Mouse (Mus musculus): ENCODE data around the gene Znrf3. TPM values are rescaled to one million over a fixed set of nuclear protein-coding genes. Genes with fewer than 3 reads are reported as not detected.

Gene Znrf3
- polyA plus RNA-seq, 1 experiment from 2014 or later, result 5.4 TPM

DNA sequence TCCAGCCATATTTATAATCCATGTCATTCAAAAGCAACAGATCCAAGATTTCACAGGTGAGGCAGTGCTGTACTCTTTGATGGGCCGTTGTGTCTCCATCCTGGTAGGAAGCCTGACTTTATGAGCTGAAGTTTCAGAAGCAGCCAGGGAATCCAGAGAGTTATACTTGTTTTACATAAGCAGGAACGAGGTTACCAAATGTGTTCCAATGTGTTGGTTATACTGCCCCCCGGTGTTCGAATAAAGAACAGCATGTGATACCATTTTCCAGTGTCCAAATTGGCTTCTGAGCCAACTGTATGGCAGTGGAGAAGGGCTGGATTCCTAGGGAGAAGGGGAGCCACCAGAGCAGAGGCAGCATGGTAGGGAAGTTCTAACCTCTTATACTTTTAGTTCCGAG lies 29.5 kb upstream of the Znrf3 start:
- Histone ChIP-seq H3K4me1 (no peaks in the 10 kb centered on the region), H3K27ac (no peak overlapping the region), H3K9ac (no peak overlapping the region), H3K36me3 (no peaks in the 10 kb centered on the region), H3K4me2 (no peak overlapping the region), H3K4me3 (no peak overlapping the region), H3K27me3 (replicated peaks) (no peaks in the 10 kb centered on the region), H3K9me3 (replicated peaks) (no peaks in the 10 kb centered on the region)
- no peak for ATAC-seq
- WGBS (ENCODE audit: insufficient replicate concordance), result 9% methylated on average over 5 of the region's 5 CpGs

DNA sequence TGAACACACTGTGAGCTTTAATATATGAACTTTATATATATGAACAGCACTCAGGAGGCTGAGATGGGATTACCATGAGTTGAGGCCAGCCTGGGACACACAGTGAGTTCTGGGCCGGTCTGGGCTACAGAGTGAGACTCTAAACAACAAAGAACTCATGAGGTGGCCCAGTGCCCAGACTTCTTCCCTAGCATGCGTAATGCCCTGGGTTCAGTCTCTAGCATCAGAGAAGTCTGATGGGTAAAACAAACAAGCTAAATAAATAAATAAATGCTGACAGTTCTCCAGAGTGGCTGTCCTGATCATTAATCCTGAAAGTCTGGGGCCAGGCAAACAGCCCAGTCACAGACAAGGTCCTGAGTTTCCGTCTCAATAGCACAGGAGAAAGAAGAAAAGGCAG lies 25.4 kb upstream of the Znrf3 start:
- H3K36me3 ChIP-seq, result no peaks in the 10 kb centered on the region
- H3K9me3 ChIP-seq (replicated peaks), result no peaks in the 10 kb centered on the region
- 0 out of 2 replicates have a peak, but pooled peaks cover 2% of the 10 kb centered on the region for H3K27me3 ChIP-seq (replicated peaks)
- no peak overlapping the region for H3K4me2 ChIP-seq
- 67% methylated on average over 3 of the region's 3 CpGs for WGBS (ENCODE audit: insufficient replicate concordance)
- no peak for ATAC-seq
- H3K9ac ChIP-seq, result no peak overlapping the region
- H3K4me1 ChIP-seq, result no peaks in the 10 kb centered on the region
- no peak overlapping the region for H3K4me3 ChIP-seq
- no peak overlapping the region for H3K27ac ChIP-seq

DNA sequence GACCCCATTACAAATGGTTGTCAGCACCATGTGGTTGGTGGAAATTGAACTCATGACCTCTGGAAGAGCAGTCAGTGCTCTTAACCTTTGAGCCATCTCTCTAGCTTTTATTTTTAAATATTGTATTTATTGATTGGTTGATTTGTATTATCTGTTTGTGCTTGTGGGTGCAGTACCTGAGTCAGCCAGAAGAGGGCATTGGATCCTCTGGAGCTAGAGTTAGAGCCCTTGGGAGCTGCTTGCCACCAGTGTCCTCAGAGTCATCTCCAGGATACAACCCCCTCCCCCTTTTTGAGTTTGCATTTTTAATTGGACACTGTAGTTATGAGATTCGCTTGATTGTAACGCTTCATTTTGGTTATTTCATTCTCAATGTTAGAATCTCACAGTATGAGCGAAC lies 24.4 kb upstream of the Znrf3 start:
- Histone ChIP-seq H3K27ac (no peak overlapping the region), H3K4me1 (no peaks in the 10 kb centered on the region), H3K36me3 (no peaks in the 10 kb centered on the region), H3K9ac (no peak overlapping the region), H3K27me3 (replicated peaks) (0 out of 2 replicates have a peak, but pooled peaks cover 2% of the 10 kb centered on the region), H3K4me2 (no peak overlapping the region), H3K9me3 (replicated peaks) (no peaks in the 10 kb centered on the region), H3K4me3 (no peak overlapping the region)
- 69% methylated on average over 3 of the region's 3 CpGs for WGBS (ENCODE audit: insufficient replicate concordance)
- no peak for ATAC-seq

DNA sequence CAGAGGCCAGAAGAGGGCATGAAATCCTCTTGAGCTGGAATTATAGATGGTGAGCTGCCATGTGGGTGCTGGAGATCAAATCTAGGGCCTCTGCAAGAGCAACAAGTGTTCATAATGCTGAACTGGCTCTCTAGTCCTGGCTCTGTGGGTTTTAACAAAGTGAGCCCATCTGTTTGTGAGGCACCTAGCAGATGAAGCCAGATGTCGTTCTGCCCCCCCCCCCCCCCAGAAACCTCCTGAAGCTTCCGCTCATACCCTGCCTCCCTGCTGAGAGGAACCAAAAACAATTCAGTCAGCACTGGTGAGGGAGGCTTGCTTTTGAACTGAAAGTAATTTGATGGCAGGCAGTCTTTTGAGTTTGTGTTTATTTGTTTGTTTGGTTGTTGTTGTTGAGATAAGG lies 23.8 kb upstream of the Znrf3 start:
- Histone ChIP-seq H3K4me3 (no peak overlapping the region), H3K9ac (no peak overlapping the region), H3K27ac (no peak overlapping the region), H3K4me2 (no peak overlapping the region), H3K36me3 (no peaks in the 10 kb centered on the region), H3K4me1 (no peaks in the 10 kb centered on the region), H3K27me3 (replicated peaks) (0 out of 2 replicates have a peak, but pooled peaks cover 2% of the 10 kb centered on the region), H3K9me3 (replicated peaks) (no peaks in the 10 kb centered on the region)
- ATAC-seq, result no peak
- 55% methylated on average over 2 of the region's 2 CpGs for WGBS (ENCODE audit: insufficient replicate concordance)

DNA sequence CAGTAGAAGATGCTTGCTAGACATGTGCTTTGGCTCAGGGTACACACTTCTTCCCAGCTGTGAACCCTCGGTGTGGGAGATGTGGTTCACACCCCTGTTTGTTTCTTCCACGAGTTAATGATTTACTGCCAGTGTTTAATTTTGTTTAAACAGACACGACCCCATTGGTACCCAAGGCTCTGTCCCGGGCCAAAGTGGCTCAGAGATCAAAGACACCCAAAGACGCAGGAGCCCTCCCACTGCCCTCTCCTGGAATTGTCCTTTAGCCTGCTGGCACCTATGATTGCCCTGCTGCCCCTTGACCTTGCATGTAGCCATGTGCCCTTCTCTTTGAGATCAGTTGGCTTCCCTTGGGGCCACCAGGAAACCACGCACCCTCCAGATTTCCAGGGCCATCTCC lies 7.3 kb upstream of the Znrf3 start:
- ATAC-seq, result peak; percentile 46
- H3K4me2 ChIP-seq, result no peak overlapping the region
- H3K4me3 ChIP-seq, result no peak overlapping the region
- no peak overlapping the region for H3K9ac ChIP-seq
- no peak overlapping the region for H3K27ac ChIP-seq
- H3K36me3 ChIP-seq, result no peaks in the 10 kb centered on the region
- 52% methylated on average over 6 of the region's 6 CpGs for WGBS (ENCODE audit: insufficient replicate concordance)
- no peaks in the 10 kb centered on the region for H3K9me3 ChIP-seq (replicated peaks)
- H3K4me1 ChIP-seq, result no peaks in the 10 kb centered on the region
- peaks cover 12% of the 10 kb centered on the region for H3K27me3 ChIP-seq (replicated peaks)

DNA sequence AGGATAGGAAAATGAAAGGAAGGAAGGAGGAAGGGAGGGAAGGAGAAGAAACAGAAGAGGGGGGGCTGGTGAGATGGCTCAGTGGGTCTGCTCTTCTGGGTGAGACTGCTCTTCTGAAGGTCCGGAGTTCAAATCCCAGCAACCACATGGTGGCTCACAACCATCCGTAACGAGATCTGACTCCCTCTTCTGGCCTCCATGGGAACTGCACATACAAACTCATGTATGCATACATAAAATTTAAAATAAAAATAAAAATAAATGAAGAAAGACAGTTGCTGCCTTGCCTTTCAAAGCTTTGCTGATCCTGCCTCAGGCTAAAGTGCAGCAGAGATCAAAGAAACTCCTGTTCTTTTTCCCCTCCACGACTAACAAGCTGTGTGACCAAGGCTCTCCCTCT lies 6.7 kb upstream of the Znrf3 start:
- Histone ChIP-seq H3K27ac (no peak overlapping the region), H3K4me1 (no peaks in the 10 kb centered on the region), H3K36me3 (no peaks in the 10 kb centered on the region), H3K27me3 (replicated peaks) (peaks cover 13% of the 10 kb centered on the region), H3K9me3 (replicated peaks) (no peaks in the 10 kb centered on the region), H3K9ac (no peak overlapping the region), H3K4me2 (no peak overlapping the region), H3K4me3 (no peak overlapping the region)
- ATAC-seq, result no peak
- 53% methylated on average over 4 of the region's 4 CpGs for WGBS (ENCODE audit: insufficient replicate concordance)

DNA sequence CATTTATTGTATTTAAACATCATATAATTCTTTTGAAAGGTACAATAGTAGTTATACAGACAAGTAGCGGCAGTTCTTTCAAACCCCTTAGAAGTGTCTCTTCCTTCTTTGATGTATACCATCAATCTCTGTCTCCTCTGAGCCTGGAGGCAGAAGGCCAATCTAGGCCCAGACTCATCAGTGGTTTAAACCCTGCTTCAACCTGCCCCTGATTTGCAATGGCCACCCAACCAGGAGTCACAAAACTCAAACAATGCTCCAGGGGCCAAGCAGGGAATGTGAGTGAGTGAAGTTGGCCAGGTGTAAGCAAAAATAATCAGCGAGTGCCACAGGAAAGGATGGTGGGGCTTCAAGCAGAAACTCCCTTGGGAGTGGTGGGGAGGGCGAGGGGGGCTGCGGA lies 6.1 kb upstream of the Znrf3 start:
- H3K4me1 ChIP-seq, result peaks cover 3% of the 10 kb centered on the region; the same call in 1 of the 2 replicates
- no peak overlapping the region for H3K27ac ChIP-seq
- no peak for ATAC-seq
- H3K9ac ChIP-seq, result no peak overlapping the region
- 72% methylated on average over 4 of the region's 4 CpGs for WGBS (ENCODE audit: insufficient replicate concordance)
- H3K4me2 ChIP-seq, result no peak overlapping the region
- H3K9me3 ChIP-seq (replicated peaks), result no peaks in the 10 kb centered on the region
- no peak overlapping the region for H3K4me3 ChIP-seq
- H3K36me3 ChIP-seq, result no peaks in the 10 kb centered on the region
- peaks cover 16% of the 10 kb centered on the region for H3K27me3 ChIP-seq (replicated peaks)

DNA sequence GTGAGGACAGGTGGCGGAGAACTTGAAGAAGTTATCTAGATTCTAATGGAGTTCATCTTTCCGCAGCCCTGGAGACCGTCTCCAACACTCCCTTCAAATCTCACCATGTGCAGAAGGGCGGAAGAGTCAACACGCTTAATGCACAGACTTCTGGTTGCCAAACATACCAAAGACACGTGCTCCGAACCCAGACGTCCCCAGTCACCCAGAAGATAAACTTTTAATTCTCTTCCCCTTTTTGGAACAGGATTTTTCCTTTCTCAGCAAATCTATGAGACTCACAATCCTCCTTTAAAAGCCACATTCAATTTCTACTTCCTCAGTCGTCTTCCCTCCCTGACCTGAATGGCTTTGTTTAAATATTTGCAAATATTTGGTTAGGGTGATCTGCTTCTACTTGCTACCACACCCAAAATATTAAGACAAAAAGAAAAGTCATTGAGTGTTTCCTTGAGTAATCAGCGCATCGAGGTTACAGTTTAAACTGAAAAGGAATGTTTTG lies 856 bp upstream of the Znrf3 start:
- 19% methylated on average over 11 of the region's 11 CpGs for WGBS (ENCODE audit: insufficient replicate concordance)
- no peak overlapping the region for H3K27ac ChIP-seq

DNA sequence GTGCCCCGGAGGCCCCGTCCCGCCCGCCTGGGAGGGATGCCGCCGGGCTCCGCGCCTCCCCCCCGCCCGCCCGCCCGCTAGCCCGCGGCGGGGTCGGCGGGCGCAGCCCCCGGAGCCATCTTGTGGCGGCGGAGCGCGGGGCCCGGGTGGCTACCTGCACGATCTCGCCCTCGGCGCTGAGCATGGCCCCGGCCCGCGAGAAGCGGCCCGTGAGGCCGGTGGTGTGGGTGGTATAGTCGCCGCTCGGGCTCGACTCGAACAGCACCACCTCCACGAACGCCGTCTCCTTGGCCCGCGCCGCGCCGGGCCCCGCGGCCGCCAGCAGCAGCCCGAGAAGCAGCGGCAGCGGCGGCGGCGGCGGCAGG lies 431 bp downstream of the Znrf3 start:
- H3K36me3 ChIP-seq, result no peaks in the 10 kb centered on the region
- peak; percentile 9; the same call in 1 of the 2 replicates for ATAC-seq
- H3K4me3 ChIP-seq, result peak overlapping the region; percentile 84
- H3K4me1 ChIP-seq, result peaks cover 46% of the 10 kb centered on the region
- peak overlapping the region; percentile 70 for H3K27ac ChIP-seq
- peaks cover 16% of the 10 kb centered on the region for H3K27me3 ChIP-seq (replicated peaks)
- WGBS (ENCODE audit: insufficient replicate concordance), result under 1% methylated on average over 38 of the region's 57 CpGs
- H3K9ac ChIP-seq, result peak overlapping the region; percentile 90
- no peaks in the 10 kb centered on the region for H3K9me3 ChIP-seq (replicated peaks)
- peak overlapping the region; percentile 100 for H3K4me2 ChIP-seq

More for the DNA sequence above, 856 bp upstream of the Znrf3 start:
- H3K9me3 ChIP-seq (replicated peaks), result no peaks in the 10 kb centered on the region
- peak overlapping the region; percentile 74 for H3K9ac ChIP-seq
- no peaks in the 10 kb centered on the region for H3K36me3 ChIP-seq
- peak overlapping the region; percentile 100 for H3K4me2 ChIP-seq
- H3K4me3 ChIP-seq, result peak overlapping the region; percentile 84
- H3K4me1 ChIP-seq, result peaks cover 46% of the 10 kb centered on the region
- peaks cover 16% of the 10 kb centered on the region for H3K27me3 ChIP-seq (replicated peaks)
- ATAC-seq, result peak; percentile 20

DNA sequence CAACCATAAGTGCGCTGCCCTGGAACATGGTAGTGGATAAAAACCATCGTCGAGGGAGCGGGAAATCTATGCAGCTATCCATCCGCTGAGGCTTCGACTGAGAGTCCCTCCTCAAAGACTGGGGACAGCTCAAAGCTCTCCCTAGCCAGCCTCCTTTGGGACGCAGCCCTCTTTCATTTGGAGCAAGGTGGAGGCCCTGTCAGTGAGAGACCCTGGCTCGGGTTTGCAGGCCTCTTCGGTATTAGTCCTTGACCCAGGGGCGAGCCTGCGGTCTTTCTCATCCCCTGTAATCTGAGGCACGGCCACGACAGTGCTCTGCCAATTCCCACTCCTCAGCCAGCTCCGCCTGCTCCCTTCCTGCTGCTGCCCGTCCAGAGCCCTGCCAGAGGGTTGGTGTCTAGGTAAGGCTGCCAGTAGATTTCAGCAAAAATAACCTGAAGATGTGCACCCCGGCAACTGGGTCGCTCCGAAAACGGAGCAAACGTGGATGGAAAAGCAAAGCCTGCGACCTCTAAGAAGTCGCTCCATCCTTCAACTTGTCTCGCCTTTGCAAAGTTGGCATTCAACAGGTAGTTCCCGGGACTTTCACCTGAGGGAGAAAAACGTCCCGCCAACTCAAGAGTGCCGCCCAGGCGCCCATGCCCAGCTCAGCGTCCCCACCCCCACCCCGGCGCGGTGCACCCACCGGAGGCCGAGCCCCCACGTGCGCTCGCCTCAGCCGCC lies 975 bp downstream of the Znrf3 start:
- 1% methylated on average over 35 of the region's 38 CpGs for WGBS (ENCODE audit: insufficient replicate concordance)
- Histone ChIP-seq H3K9me3 (replicated peaks) (no peaks in the 10 kb centered on the region), H3K4me2 (peak overlapping the region; percentile 100), H3K4me1 (peaks cover 46% of the 10 kb centered on the region), H3K36me3 (no peaks in the 10 kb centered on the region), H3K9ac (peak overlapping the region; percentile 90), H3K27me3 (replicated peaks) (peaks cover 13% of the 10 kb centered on the region), H3K27ac (peak overlapping the region; percentile 70), H3K4me3 (peak overlapping the region; percentile 84)
- ATAC-seq, result no peak

DNA sequence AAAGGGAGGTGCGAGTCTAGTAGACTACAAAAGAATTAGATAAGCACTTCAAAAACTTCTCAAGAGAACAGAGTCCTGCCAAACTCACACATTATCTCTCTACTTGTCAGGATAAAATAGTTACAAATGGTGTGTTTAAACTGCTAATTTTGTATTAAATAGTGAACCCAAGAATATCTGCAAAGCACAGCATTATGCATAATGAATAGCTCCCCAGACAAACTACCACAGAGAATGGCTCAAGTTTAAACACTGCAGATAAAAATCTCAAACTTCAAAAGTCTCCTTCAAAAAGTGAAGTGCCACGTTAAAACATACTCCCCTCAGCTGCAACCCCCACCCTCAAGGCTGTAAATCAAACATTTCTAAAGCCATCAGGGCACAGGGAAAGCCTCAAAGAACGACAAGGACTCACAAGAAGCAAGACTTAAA lies 2.0 kb downstream of the Znrf3 start:
- Histone ChIP-seq H3K4me3 (peak overlapping the region; percentile 84), H3K4me2 (peak overlapping the region; percentile 100), H3K4me1 (peaks cover 49% of the 10 kb centered on the region), H3K27ac (no peak overlapping the region), H3K36me3 (no peaks in the 10 kb centered on the region), H3K9me3 (replicated peaks) (no peaks in the 10 kb centered on the region), H3K9ac (no peak overlapping the region), H3K27me3 (replicated peaks) (peaks cover 4% of the 10 kb centered on the region; the same call in 1 of the 2 replicates)
- WGBS (ENCODE audit: insufficient replicate concordance), result 26% methylated on average over 3 of the region's 3 CpGs
- ATAC-seq, result no peak

DNA sequence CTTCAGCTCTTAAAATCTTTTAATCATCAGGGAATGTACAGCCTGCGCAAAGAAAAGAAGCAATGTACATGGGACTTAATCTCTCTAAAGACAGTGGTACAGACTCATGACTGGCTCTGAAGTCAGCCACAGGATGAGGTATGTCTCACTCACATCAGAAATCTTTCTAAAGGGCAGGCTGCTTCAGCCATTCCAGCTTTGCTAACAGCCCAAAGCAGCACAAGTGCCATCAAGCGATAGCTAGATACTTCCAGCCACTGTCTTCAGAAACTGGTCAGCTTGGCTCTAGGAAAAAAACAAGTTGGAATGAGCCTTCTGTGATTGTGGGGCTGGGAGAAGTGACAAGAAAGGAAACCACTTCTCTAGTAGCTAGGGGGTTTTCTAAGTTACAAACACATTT lies 7.0 kb downstream of the Znrf3 start:
- H3K9ac ChIP-seq, result no peak overlapping the region
- H3K4me1 ChIP-seq, result peaks cover 36% of the 10 kb centered on the region
- H3K27me3 ChIP-seq (replicated peaks), result no peaks in the 10 kb centered on the region
- no peak for ATAC-seq
- H3K27ac ChIP-seq, result no peak overlapping the region
- no peaks in the 10 kb centered on the region for H3K9me3 ChIP-seq (replicated peaks)
- 75% methylated on average over 2 of the region's 2 CpGs for WGBS (ENCODE audit: insufficient replicate concordance)
- H3K4me3 ChIP-seq, result no peak overlapping the region
- H3K36me3 ChIP-seq, result no peaks in the 10 kb centered on the region
- H3K4me2 ChIP-seq, result no peak overlapping the region

DNA sequence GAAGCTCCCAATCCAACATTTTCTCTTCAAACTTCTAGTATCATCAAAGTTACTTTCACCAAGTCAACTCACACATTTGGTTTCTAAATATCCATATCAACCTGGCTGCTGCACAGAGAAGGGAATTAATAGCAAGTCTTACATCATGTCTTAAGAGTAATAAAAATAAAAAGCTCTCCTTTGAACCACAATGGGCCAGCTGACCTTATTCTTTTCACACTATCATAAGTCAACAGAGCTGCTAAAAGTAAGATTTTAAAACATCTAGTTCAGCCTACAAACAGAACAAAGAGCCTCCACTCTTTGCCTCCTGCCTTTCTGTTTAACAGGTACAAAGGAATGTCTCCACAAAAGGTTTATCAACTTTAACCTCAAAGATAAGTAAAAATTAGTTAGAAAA lies 7.7 kb downstream of the Znrf3 start:
- Histone ChIP-seq H3K27ac (no peak overlapping the region), H3K9me3 (replicated peaks) (no peaks in the 10 kb centered on the region), H3K4me1 (peaks cover 32% of the 10 kb centered on the region), H3K36me3 (no peaks in the 10 kb centered on the region), H3K4me3 (no peak overlapping the region), H3K9ac (no peak overlapping the region), H3K27me3 (replicated peaks) (no peaks in the 10 kb centered on the region), H3K4me2 (no peak overlapping the region)
- ATAC-seq, result no peak

Measured in liver, embryonic 12.5 days (tissue).